Comparison of ENCODE assay signal across 14 mouse cellular contexts in genomic region chr8:108901208-108901607, GRCm38 (mm10).
DNase-seq lines count a peak whose midpoint lies in the region; ATAC-seq and TF ChIP-seq lines count a peak whose summit lies in the region.
"Had no signal": no experiment of that assay in that cellular context is flagged by ENCODE, and none has a peak within 500 bp of the region (broad histone marks: within the 10 kb centered on the region; RNA-seq: fewer than 3 reads in every experiment).

No protein-coding gene starts in this region.

- no peaks in the 10 kb centered on the region for H3K27me3 ChIP-seq in heart, embryonic 16.5 days (ENCODE audit: control insufficient read depth, insufficient read depth, low read length)
- H3K27me3 ChIP-seq in embryonic facial prominence, embryonic 11.5 days (ENCODE audit: control insufficient read depth, insufficient read depth, low read length) = no peaks in the 10 kb centered on the region
- 0 out of 2 replicates have a peak, but pooled peaks cover 26% of the 10 kb centered on the region for H3K27me3 ChIP-seq in hindbrain, embryonic 13.5 days
- H3K27me3 ChIP-seq in midbrain, embryonic 12.5 days = peaks cover 22% of the 10 kb centered on the region
- H3K27me3 ChIP-seq in thymus, adult 2 months (ENCODE audit: control insufficient read depth, insufficient read depth, low read length) = no peaks in the 10 kb centered on the region
- H3K27me3 ChIP-seq: kidney, embryonic 15.5 days; lung, embryonic 15.5 days had no signal

- H3K9me3 ChIP-seq in heart, embryonic 16.5 days (replicated peaks; ENCODE audit: control insufficient read depth, low read length) = no peaks in the 10 kb centered on the region
- H3K9me3 ChIP-seq in embryonic facial prominence, embryonic 11.5 days (replicated peaks; ENCODE audit: control insufficient read depth, low read length) = no peaks in the 10 kb centered on the region
- no peaks in the 10 kb centered on the region for H3K9me3 ChIP-seq in hindbrain, embryonic 13.5 days
- no peaks in the 10 kb centered on the region for H3K9me3 ChIP-seq in midbrain, embryonic 12.5 days
- H3K9me3 ChIP-seq: kidney, embryonic 15.5 days; lung, embryonic 15.5 days had no signal

- TF ChIP-seq POLR2A in thymus, adult 2 months (IDR thresholded peaks at IDR 0.05; ENCODE audit: control insufficient read depth, extremely low read depth, insufficient read depth, low read length, poor library complexity) = no peak

- H3K4me1 ChIP-seq in heart, embryonic 16.5 days (ENCODE audit: control insufficient read depth, insufficient read depth, low read length) = peaks cover 33% of the 10 kb centered on the region
- peaks cover 10% of the 10 kb centered on the region for H3K4me1 ChIP-seq in embryonic facial prominence, embryonic 11.5 days (ENCODE audit: control insufficient read depth, insufficient read depth, low read length)
- H3K4me1 ChIP-seq in hindbrain, embryonic 13.5 days (replicated peaks) = peaks cover 94% of the 10 kb centered on the region
- H3K4me1 ChIP-seq in midbrain, embryonic 12.5 days = peaks cover 85% of the 10 kb centered on the region
- peaks cover 67% of the 10 kb centered on the region for H3K4me1 ChIP-seq in thymus, adult 2 months (replicated peaks; ENCODE audit: control insufficient read depth, insufficient read depth, low read length)

- WGBS in heart, embryonic 16.5 days = 38% methylated on average over 14 of the region's 14 CpGs
- 60% methylated on average over 14 of the region's 14 CpGs for WGBS in embryonic facial prominence, embryonic 11.5 days
- WGBS in hindbrain, embryonic 13.5 days = 49% methylated on average over 14 of the region's 14 CpGs
- WGBS in midbrain, embryonic 12.5 days = 52% methylated on average over 14 of the region's 14 CpGs
- 90% methylated on average over 14 of the region's 14 CpGs for WGBS in thymus, adult 2 months

- no peak overlapping the region for H3K9ac ChIP-seq in heart, embryonic 16.5 days (ENCODE audit: low read length)
- no peak overlapping the region for H3K9ac ChIP-seq in embryonic facial prominence, embryonic 11.5 days (replicated peaks; ENCODE audit: low read length)
- H3K9ac ChIP-seq in hindbrain, embryonic 13.5 days = peak overlapping the region; percentile 49
- peak overlapping the region; percentile 6; the same call in 1 of the 2 replicates for H3K9ac ChIP-seq in midbrain, embryonic 12.5 days (replicated peaks)
- H3K9ac ChIP-seq: kidney, embryonic 15.5 days; lung, embryonic 15.5 days had no signal

- no peak overlapping the region for H3K4me3 ChIP-seq in heart, embryonic 16.5 days (ENCODE audit: low read length)
- H3K4me3 ChIP-seq in embryonic facial prominence, embryonic 11.5 days (ENCODE audit: low read depth, low read length) = no peak overlapping the region
- H3K4me3 ChIP-seq in hindbrain, embryonic 13.5 days = no peak overlapping the region
- no peak overlapping the region for H3K4me3 ChIP-seq in midbrain, embryonic 12.5 days
- H3K4me3 ChIP-seq in thymus, adult 2 months (ENCODE audit: control insufficient read depth, insufficient read depth, low read length) = no peak overlapping the region
- H3K4me3 ChIP-seq: kidney, embryonic 15.5 days; lung, embryonic 15.5 days had no signal

- no peaks in the 10 kb centered on the region for H3K36me3 ChIP-seq in heart, embryonic 16.5 days (ENCODE audit: control insufficient read depth, insufficient read depth)
- no peaks in the 10 kb centered on the region for H3K36me3 ChIP-seq in embryonic facial prominence, embryonic 11.5 days (replicated peaks; ENCODE audit: control insufficient read depth, insufficient read depth, low read depth, low read length)
- no peaks in the 10 kb centered on the region for H3K36me3 ChIP-seq in hindbrain, embryonic 13.5 days
- no peaks in the 10 kb centered on the region for H3K36me3 ChIP-seq in midbrain, embryonic 12.5 days
- H3K36me3 ChIP-seq in thymus, adult 2 months (ENCODE audit: control insufficient read depth, insufficient read depth, low read length) = no peaks in the 10 kb centered on the region
- H3K36me3 ChIP-seq: kidney, embryonic 15.5 days; lung, embryonic 15.5 days had no signal

- peak overlapping the region; percentile 44 for H3K27ac ChIP-seq in heart, embryonic 16.5 days (ENCODE audit: low read length)
- peak overlapping the region; percentile 35; the same call in 1 of the 2 replicates for H3K27ac ChIP-seq in embryonic facial prominence, embryonic 11.5 days (replicated peaks; ENCODE audit: low read depth, low read length)
- peak overlapping the region; percentile 82 for H3K27ac ChIP-seq in hindbrain, embryonic 13.5 days
- H3K27ac ChIP-seq in midbrain, embryonic 12.5 days (replicated peaks) = peak overlapping the region; percentile 68
- H3K27ac ChIP-seq in thymus, adult 2 months (ENCODE audit: control insufficient read depth, insufficient read depth, low read length) = no peak overlapping the region

- TF ChIP-seq CTCF in thymus, adult 2 months (IDR thresholded peaks at IDR 0.05; ENCODE audit: borderline replicate concordance, control insufficient read depth, extremely low read depth, insufficient read depth, low read length, poor library complexity) = no peak

- ATAC-seq in heart, embryonic 16.5 days (replicated peaks; ENCODE audit: extremely low read depth, insufficient read depth, low FRiP score) = no peak
- ATAC-seq in embryonic facial prominence, embryonic 11.5 days (replicated peaks; ENCODE audit: insufficient number of reproducible peaks, low FRiP score, low TSS enrichment, low read depth) = no peak
- no peak for ATAC-seq in hindbrain, embryonic 13.5 days (ENCODE audit: low FRiP score)
- no peak for ATAC-seq in midbrain, embryonic 12.5 days (ENCODE audit: low FRiP score, low read depth)
- no peak for ATAC-seq in granulocyte monocyte progenitor cell, adult 5-6 weeks (replicated peaks; ENCODE audit: poor library complexity, severe bottlenecking)

- H3K4me2 ChIP-seq in heart, embryonic 16.5 days (ENCODE audit: low read depth, low read length) = peak overlapping the region; percentile 21; the same call in 1 of the 2 replicates
- H3K4me2 ChIP-seq in embryonic facial prominence, embryonic 11.5 days (ENCODE audit: low read depth, low read length) = no peak overlapping the region
- no peak overlapping the region for H3K4me2 ChIP-seq in hindbrain, embryonic 13.5 days
- H3K4me2 ChIP-seq in midbrain, embryonic 12.5 days (replicated peaks) = 0 out of 2 replicates have a peak overlapping the region, but pooled peaks have one; percentile 10
- H3K4me2 ChIP-seq: kidney, embryonic 15.5 days; lung, embryonic 15.5 days had no signal

- no peak for DNase-seq in heart, adult 11 months
- peak; percentile 40 for DNase-seq in embryonic facial prominence, embryonic 11.5 days (ENCODE audit: low spot score)
- DNase-seq in cerebellum, postnatal 10 days = no peak
- no peak for DNase-seq in thymus, adult 2 months
- DNase-seq: cerebellum, adult 8-10 months; gastrocnemius, postnatal 14 days; right cerebral cortex, postnatal 25 days; thymus, adult 18-20 months had no signal

Comparison
In these comparisons a context has a peak if more than half of its experiments do, and no peak if none do; other contexts are left out.
1. H3K4me2 ChIP-seq: peak in heart, embryonic 16.5 days (single experiment) and midbrain, embryonic 12.5 days (single experiment); none in embryonic facial prominence, embryonic 11.5 days (single experiment) and hindbrain, embryonic 13.5 days (single experiment).
2. H3K9ac ChIP-seq: peak in hindbrain, embryonic 13.5 days (single experiment) and midbrain, embryonic 12.5 days (single experiment); none in heart, embryonic 16.5 days (single experiment) and embryonic facial prominence, embryonic 11.5 days (single experiment).